Mouse (Mus musculus): ENCODE results near the gene Fcgr1.
"Not testable (repeated sequence)": the region's sequence is repeated elsewhere in the genome, so short reads cannot be mapped to it uniquely, and the experiment has no call there.

Gene Fcgr1

GRCm38 (mm10) chr3:96293787-96294186, at the start of gene Fcgr1:
TSS of gene Fcgr1 (minus strand) at chr3:96293969.
- DNase-seq (ENCODE audit: low spot score): no peak

DNA sequence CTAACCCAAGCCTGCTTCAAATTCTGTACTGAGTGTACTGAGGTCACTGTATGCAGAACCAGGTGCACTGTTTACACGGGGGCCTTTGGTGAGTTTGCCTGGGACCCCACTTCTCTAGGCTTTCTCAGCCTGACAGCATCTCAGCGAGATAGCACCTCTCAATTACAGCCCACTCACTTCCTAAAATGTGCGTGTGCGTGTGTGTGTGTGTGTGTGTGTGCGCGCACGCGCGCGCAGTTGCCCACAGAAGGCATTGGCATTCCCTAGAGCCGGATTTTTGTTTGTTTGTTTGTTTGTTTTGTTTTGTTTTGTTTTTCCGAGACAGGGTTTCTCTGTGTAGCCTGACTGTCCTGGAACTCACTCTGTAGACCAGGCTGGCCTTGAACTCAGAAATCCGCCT, 48.9 kb upstream of the Fcgr1 start:
- DNase-seq (ENCODE audit: low spot score): not testable (repeated sequence)

- not testable (repeated sequence) for DNase-seq (ENCODE audit: low spot score)
Observed at GRCm38 (mm10) chr3:96342100-96342499, 48.3 kb upstream of the Fcgr1 start.

DNA sequence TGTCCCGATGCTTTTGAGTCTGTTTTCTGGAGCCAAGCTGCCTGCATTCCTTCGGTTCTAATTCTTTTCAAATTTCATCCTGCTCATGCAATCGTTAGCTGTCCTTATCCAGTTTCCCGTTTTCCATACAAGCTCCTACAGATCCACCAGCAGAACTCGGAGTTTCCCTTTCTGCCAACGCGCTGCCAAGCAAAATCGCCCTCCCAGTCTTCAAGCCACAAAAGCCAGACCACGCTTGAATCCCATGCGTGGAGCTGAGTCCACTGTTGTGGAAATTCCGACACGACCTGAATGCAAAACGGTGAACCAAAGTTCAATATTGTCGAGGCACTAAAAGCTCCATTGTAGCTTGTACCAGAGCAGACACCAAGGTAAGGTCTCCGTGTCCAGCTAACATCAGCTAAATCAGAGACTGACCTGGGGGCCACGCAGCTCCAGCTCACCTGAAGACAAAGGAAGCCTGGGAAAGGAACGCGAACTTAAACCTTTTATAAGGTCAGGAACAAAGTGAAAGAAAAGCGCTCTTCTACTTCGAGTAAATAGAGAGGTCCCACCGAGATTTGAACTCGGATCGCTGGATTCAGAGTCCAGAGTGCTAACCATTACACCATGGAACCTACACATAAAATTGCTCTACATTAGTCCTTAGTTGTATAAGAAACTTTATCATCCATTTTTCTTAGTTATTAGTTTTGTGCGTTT, 47.0 kb upstream of the Fcgr1 start:
- DNase-seq (ENCODE audit: low spot score): no peak

GRCm38 (mm10) chr3:96338849-96339480, 45.2 kb upstream of the Fcgr1 start:
- DNase-seq (ENCODE audit: low spot score): no peak

GRCm38 (mm10) chr3:96338043-96338442, 44.3 kb upstream of the Fcgr1 start:
- no peak for DNase-seq (ENCODE audit: low spot score)

DNA sequence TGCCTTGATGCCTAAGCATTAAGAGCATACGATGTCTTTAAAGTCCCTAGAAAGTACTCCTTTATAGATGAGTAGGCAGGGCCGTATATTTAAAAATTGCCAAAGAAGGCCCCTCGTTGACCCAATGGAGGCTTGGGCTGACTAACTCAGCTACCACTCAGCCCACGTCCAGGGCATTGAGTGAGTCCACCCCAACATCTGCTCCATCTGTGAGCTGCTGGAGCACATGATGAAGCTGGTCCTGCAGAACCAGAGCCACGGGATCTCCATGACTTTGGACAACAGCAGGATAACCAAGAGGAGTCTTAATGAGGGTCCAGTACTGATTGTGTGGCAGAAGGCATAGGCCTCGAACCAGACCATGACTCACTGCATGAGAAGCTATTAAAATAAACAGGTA, 43.5 kb upstream of the Fcgr1 start:
- no peak for DNase-seq (ENCODE audit: low spot score)

GRCm38 (mm10) chr3:96336636-96337035, 42.9 kb upstream of the Fcgr1 start:
- DNase-seq (ENCODE audit: low spot score): no peak

- no peak for DNase-seq (ENCODE audit: low spot score)
Observed at GRCm38 (mm10) chr3:96335591-96335990, 41.8 kb upstream of the Fcgr1 start.

GRCm38 (mm10) chr3:96335163-96335550, 41.4 kb upstream of the Fcgr1 start:
- DNase-seq (ENCODE audit: low spot score): no peak

GRCm38 (mm10) chr3:96334175-96335162, 40.7 kb upstream of the Fcgr1 start:
- DNase-seq (ENCODE audit: low spot score): no peak

DNA sequence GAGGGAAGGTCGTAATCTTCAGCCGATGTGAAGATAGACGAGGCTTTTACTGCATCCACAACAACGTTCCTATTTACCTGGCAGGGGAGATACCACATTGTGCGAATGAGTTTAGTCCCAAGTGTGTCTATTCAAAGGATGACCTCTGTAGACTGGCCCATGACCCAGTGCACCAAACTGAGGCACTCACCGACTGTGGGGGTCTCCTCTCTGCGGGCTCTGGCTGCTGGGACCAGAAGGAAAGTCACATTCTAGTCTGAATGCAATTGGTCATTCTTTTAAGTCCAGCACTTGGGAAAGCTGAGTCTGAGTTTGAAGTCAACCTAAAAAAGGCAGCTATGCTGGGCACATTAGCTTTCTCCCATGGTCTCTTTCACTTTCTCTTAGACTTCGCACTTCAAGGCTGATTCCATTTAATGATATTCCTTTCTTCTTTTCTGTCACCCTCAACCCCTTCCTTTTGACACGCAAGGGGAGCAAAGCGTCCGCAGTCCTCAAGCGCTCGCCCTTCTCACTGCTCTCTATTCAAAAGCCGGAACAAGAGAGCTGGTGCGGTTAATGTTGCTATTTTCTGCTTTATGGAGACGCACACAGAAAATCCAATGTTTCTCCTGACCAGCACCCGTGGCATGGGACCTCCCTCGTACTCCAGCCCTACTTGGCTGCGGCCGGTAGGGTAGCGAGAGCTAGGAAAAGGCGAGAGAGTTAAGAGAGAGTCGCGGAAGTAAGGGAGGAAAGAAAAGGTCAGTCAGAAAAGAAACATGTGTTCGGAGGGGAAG, 39.8 kb upstream of the Fcgr1 start:
- DNase-seq (ENCODE audit: low spot score): no peak

DNA sequence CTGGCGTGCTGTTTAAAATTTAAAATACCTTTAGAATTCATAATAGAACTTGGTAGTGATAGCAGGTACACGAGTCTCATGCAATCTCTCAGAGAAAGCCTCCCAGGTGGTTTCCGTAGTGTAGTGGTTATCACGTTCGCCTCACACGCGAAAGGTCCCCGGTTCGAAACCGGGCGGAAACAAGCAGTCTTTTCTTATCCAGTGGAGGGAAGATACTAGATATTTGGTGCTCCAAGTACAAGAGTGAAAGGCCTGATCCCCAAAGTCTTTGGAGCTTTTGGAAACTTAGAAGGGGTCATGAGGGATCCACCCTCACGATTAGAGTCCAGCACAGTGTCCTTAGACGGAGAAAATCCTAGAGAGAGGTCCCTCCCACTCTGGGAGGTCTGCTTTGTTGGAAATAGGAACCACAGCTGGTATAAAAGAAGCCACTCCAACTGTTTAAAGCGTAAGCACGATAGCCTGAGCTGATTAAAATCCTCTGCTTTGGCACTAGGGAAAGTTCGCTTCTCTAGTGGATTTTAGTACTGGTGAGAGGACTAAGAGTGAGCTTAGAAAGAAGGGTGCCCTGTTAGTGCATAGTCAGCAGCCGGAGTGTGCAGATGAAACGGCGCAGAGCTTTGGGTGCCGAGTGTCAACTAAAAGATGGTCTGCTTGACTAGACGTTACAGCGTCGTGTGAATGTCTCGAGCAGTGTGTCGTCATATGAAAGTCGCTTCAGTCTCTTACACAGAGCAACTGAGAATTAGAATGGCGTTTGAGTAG, 39.0 kb upstream of the Fcgr1 start:
- no peak for DNase-seq (ENCODE audit: low spot score)

GRCm38 (mm10) chr3:96332000-96332399, 38.2 kb upstream of the Fcgr1 start:
- DNase-seq (ENCODE audit: low spot score): no peak

GRCm38 (mm10) chr3:96331438-96331837, 37.7 kb upstream of the Fcgr1 start:
- no peak for DNase-seq (ENCODE audit: low spot score)

DNA sequence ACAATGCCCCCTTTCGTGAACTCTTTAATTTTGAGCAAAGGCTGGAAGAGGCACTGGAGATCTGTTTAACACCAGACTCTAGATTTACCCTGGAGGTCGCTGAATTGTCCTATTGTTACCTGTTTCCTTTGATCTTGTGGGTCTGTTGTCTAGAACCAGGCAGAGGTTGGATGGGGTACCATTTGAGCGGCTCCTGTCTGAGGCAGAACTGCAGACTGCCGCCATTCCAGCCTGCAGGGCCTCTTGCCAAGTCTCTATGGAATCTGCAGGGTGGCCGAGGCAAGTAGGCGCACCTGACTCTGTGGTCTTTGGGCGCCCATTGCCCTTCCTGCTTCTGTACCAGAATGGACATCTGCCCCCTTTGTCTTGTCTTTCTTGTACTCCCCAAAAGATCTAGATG, 36.8 kb upstream of the Fcgr1 start:
- no peak for DNase-seq (ENCODE audit: low spot score)

- DNase-seq (ENCODE audit: low spot score): no peak
Observed at GRCm38 (mm10) chr3:96330181-96330580, 36.4 kb upstream of the Fcgr1 start.

DNA sequence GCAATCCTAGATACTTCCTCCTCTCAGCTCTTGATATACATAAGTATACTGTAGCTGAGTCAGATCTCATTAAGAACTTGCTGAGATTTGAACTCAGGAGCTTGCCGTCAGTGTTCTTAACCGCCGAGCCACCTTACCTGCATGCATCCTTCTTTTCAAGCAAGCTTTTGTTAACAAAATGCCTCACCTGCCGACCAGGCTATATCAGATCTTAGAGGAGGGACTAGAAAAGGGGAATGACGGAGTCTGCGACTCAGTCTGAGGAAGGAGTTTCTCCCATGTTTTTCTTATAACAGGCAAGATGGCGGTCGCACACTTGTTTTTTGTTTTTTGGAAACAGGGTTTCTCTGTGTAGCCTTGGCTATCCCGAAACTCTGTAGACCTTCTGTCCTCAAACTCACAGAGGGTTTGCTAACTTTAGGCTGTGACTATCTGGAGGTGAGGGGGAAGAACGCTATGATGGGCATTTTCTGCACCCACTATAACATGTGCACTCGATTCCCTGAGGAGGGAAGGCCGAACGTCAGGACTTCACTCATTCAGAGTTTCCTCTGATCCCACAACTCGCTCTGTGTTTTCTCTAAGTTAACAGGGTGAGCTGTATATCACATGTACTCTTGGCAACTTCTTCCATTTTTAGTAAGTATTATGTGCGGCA, 35.1 kb upstream of the Fcgr1 start:
- DNase-seq (ENCODE audit: low spot score): no peak

DNA sequence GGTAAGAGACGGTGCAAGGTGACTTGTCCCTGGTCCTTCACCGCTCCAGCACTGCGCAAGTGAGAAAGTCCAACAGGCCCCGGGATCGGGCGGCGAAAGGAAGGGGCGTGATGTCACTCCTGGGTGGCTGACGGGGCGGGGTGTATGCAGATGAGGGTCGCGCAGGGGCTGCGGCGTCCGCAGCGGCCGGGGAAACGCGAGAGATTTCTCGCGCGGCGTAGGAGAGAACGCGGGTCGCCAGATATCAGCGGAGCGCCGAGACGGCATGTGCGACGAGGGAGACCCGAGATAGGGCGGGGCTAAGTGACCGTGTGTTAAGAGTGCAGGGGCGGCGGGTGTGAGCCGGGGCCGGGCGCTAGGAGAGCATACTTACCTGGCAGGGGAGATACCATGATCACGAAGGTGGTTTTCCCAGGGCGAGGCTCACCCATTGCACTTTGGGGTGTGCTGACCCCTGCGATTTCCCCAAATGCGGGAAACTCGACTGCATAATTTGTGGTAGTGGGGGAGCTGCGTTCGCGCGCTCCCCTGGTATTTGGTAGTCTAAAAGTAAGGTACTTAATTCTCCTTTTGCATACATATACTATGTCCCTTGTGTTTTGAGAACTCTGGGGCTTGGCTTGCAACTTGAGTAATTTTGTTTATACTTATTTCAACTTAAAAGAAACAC, 34.4 kb upstream of the Fcgr1 start:
- not testable (repeated sequence) for DNase-seq (ENCODE audit: low spot score)

DNA sequence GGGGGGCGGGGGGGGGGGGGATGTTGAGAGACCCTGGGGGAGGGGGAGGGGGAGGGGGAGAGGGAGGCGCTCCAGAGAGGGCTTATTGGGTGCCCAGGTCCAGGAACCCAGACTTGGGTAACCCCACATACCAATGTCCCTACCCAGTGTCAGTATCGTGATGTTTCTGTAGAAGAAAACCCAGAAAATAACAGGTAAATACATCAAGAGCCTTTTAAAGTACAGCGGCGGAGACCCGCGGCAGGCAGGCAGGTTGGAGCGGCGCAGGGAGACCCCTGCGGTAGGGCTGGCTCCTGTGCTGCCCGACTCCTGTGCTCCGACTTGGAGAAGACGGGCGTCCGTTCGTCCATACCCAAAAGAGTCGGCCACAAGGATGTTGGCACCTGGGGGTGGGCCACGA, 33.9 kb upstream of the Fcgr1 start:
- no peak for DNase-seq (ENCODE audit: low spot score)

Measured in ovary, postnatal 36 days (tissue).